Mouse (Mus musculus): ENCODE data around the gene Gm49380. TPM values are rescaled to one million over a fixed set of nuclear protein-coding genes. Genes with fewer than 3 reads are reported as not detected.

Gene Gm49380
- polyA plus RNA-seq, 1 experiment from 2014 or later: 0.12 TPM

- Histone ChIP-seq H3K4me2 (ENCODE audit: low read depth, low read length) (no peak overlapping the region), H3K9me3 (ENCODE audit: control insufficient read depth, low read length) (no peaks in the 10 kb centered on the region), H3K4me1 (ENCODE audit: control insufficient read depth, insufficient read depth, low read length) (peaks cover 13% of the 10 kb centered on the region), H3K9ac (ENCODE audit: low read depth, low read length) (no peak overlapping the region), H3K36me3 (ENCODE audit: control insufficient read depth, insufficient read depth, low read length) (no peaks in the 10 kb centered on the region), H3K27me3 (replicated peaks; ENCODE audit: control insufficient read depth, insufficient read depth, low read length) (peaks cover 22% of the 10 kb centered on the region), H3K4me3 (ENCODE audit: low read length) (no peak overlapping the region), H3K27ac (ENCODE audit: low read length) (no peak overlapping the region)
- ATAC-seq: no peak
- WGBS: 81% methylated on average over 1 of the region's 1 CpGs
Observed at GRCm38 (mm10) chr9:44042396-44042680, 71.0 kb downstream of the Gm49380 start.

GRCm38 (mm10) chr9:44041511-44042395 lies 71.5 kb downstream of the Gm49380 start:
- H3K36me3 ChIP-seq (ENCODE audit: control insufficient read depth, insufficient read depth, low read length): no peaks in the 10 kb centered on the region
- H3K9me3 ChIP-seq (ENCODE audit: control insufficient read depth, low read length): no peaks in the 10 kb centered on the region
- no peak for ATAC-seq
- no peak overlapping the region for H3K4me3 ChIP-seq (ENCODE audit: low read length)
- 72% methylated on average over 7 of the region's 7 CpGs for WGBS
- H3K4me2 ChIP-seq (ENCODE audit: low read depth, low read length): no peak overlapping the region
- no peak overlapping the region for H3K27ac ChIP-seq (ENCODE audit: low read length)
- H3K4me1 ChIP-seq (ENCODE audit: control insufficient read depth, insufficient read depth, low read length): peaks cover 13% of the 10 kb centered on the region
- H3K9ac ChIP-seq (ENCODE audit: low read depth, low read length): no peak overlapping the region
- H3K27me3 ChIP-seq (replicated peaks; ENCODE audit: control insufficient read depth, insufficient read depth, low read length): peaks cover 22% of the 10 kb centered on the region

GRCm38 (mm10) chr9:44037106-44037505 lies 76.2 kb downstream of the Gm49380 start:
- Histone ChIP-seq H3K27ac (ENCODE audit: low read length) (no peak overlapping the region), H3K27me3 (replicated peaks; ENCODE audit: control insufficient read depth, insufficient read depth, low read length) (0 out of 2 replicates have a peak, but pooled peaks cover 4% of the 10 kb centered on the region), H3K9me3 (ENCODE audit: control insufficient read depth, low read length) (no peaks in the 10 kb centered on the region), H3K4me2 (ENCODE audit: low read depth, low read length) (no peak overlapping the region), H3K4me3 (ENCODE audit: low read length) (no peak overlapping the region), H3K36me3 (ENCODE audit: control insufficient read depth, insufficient read depth, low read length) (no peaks in the 10 kb centered on the region), H3K9ac (ENCODE audit: low read depth, low read length) (no peak overlapping the region), H3K4me1 (ENCODE audit: control insufficient read depth, insufficient read depth, low read length) (no peaks in the 10 kb centered on the region)
- no peak for ATAC-seq
- WGBS: 93% methylated on average over 5 of the region's 5 CpGs

GRCm38 (mm10) chr9:44033957-44034727 lies 79.2 kb downstream of the Gm49380 start:
- Histone ChIP-seq H3K9ac (ENCODE audit: low read depth, low read length) (no peak overlapping the region), H3K9me3 (ENCODE audit: control insufficient read depth, low read length) (no peaks in the 10 kb centered on the region), H3K4me3 (ENCODE audit: low read length) (no peak overlapping the region), H3K36me3 (ENCODE audit: control insufficient read depth, insufficient read depth, low read length) (no peaks in the 10 kb centered on the region), H3K27ac (ENCODE audit: low read length) (no peak overlapping the region), H3K4me2 (ENCODE audit: low read depth, low read length) (no peak overlapping the region), H3K27me3 (replicated peaks; ENCODE audit: control insufficient read depth, insufficient read depth, low read length) (no peaks in the 10 kb centered on the region), H3K4me1 (ENCODE audit: control insufficient read depth, insufficient read depth, low read length) (no peaks in the 10 kb centered on the region)
- ATAC-seq: no peak
- WGBS: 59% methylated on average over 13 of the region's 13 CpGs

- H3K9me3 ChIP-seq (ENCODE audit: control insufficient read depth, low read length): no peaks in the 10 kb centered on the region
- no peak overlapping the region for H3K4me3 ChIP-seq (ENCODE audit: low read length)
- 92% methylated on average over 5 of the region's 5 CpGs for WGBS
- no peak overlapping the region for H3K9ac ChIP-seq (ENCODE audit: low read depth, low read length)
- H3K4me1 ChIP-seq (ENCODE audit: control insufficient read depth, insufficient read depth, low read length): no peaks in the 10 kb centered on the region
- no peak overlapping the region for H3K27ac ChIP-seq (ENCODE audit: low read length)
- H3K36me3 ChIP-seq (ENCODE audit: control insufficient read depth, insufficient read depth, low read length): no peaks in the 10 kb centered on the region
- ATAC-seq: no peak
- H3K27me3 ChIP-seq (replicated peaks; ENCODE audit: control insufficient read depth, insufficient read depth, low read length): no peaks in the 10 kb centered on the region
- H3K4me2 ChIP-seq (ENCODE audit: low read depth, low read length): no peak overlapping the region
Observed at GRCm38 (mm10) chr9:44033317-44033716, 80.0 kb downstream of the Gm49380 start.

GRCm38 (mm10) chr9:44031946-44032345 lies 81.4 kb downstream of the Gm49380 start:
- 64% methylated on average over 4 of the region's 4 CpGs for WGBS
- no peaks in the 10 kb centered on the region for H3K9me3 ChIP-seq (ENCODE audit: control insufficient read depth, low read length)
- H3K4me2 ChIP-seq (ENCODE audit: low read depth, low read length): no peak overlapping the region
- no peak overlapping the region for H3K9ac ChIP-seq (ENCODE audit: low read depth, low read length)
- H3K4me3 ChIP-seq (ENCODE audit: low read length): no peak overlapping the region
- ATAC-seq: no peak
- no peaks in the 10 kb centered on the region for H3K27me3 ChIP-seq (replicated peaks; ENCODE audit: control insufficient read depth, insufficient read depth, low read length)
- no peak overlapping the region for H3K27ac ChIP-seq (ENCODE audit: low read length)
- H3K4me1 ChIP-seq (ENCODE audit: control insufficient read depth, insufficient read depth, low read length): no peaks in the 10 kb centered on the region
- H3K36me3 ChIP-seq (ENCODE audit: control insufficient read depth, insufficient read depth, low read length): no peaks in the 10 kb centered on the region

GRCm38 (mm10) chr9:44031079-44031478 lies 82.2 kb downstream of the Gm49380 start:
- no peak overlapping the region for H3K4me2 ChIP-seq (ENCODE audit: low read depth, low read length)
- 87% methylated on average over 5 of the region's 5 CpGs for WGBS
- no peaks in the 10 kb centered on the region for H3K36me3 ChIP-seq (ENCODE audit: control insufficient read depth, insufficient read depth, low read length)
- no peak overlapping the region for H3K4me3 ChIP-seq (ENCODE audit: low read length)
- ATAC-seq: no peak
- no peak overlapping the region for H3K27ac ChIP-seq (ENCODE audit: low read length)
- H3K27me3 ChIP-seq (replicated peaks; ENCODE audit: control insufficient read depth, insufficient read depth, low read length): no peaks in the 10 kb centered on the region
- H3K9ac ChIP-seq (ENCODE audit: low read depth, low read length): no peak overlapping the region
- no peaks in the 10 kb centered on the region for H3K4me1 ChIP-seq (ENCODE audit: control insufficient read depth, insufficient read depth, low read length)
- H3K9me3 ChIP-seq (ENCODE audit: control insufficient read depth, low read length): no peaks in the 10 kb centered on the region

GRCm38 (mm10) chr9:44030646-44031045 lies 82.7 kb downstream of the Gm49380 start:
- Histone ChIP-seq H3K27ac (ENCODE audit: low read length) (no peak overlapping the region), H3K4me1 (ENCODE audit: control insufficient read depth, insufficient read depth, low read length) (no peaks in the 10 kb centered on the region), H3K36me3 (ENCODE audit: control insufficient read depth, insufficient read depth, low read length) (no peaks in the 10 kb centered on the region), H3K27me3 (replicated peaks; ENCODE audit: control insufficient read depth, insufficient read depth, low read length) (no peaks in the 10 kb centered on the region), H3K4me3 (ENCODE audit: low read length) (no peak overlapping the region), H3K4me2 (ENCODE audit: low read depth, low read length) (no peak overlapping the region), H3K9ac (ENCODE audit: low read depth, low read length) (no peak overlapping the region), H3K9me3 (ENCODE audit: control insufficient read depth, low read length) (no peaks in the 10 kb centered on the region)
- ATAC-seq: no peak
- WGBS: 93% methylated on average over 4 of the region's 4 CpGs

- Histone ChIP-seq H3K27me3 (replicated peaks; ENCODE audit: control insufficient read depth, insufficient read depth, low read length) (no peaks in the 10 kb centered on the region), H3K4me3 (ENCODE audit: low read length) (no peak overlapping the region), H3K9ac (ENCODE audit: low read depth, low read length) (no peak overlapping the region), H3K9me3 (ENCODE audit: control insufficient read depth, low read length) (no peaks in the 10 kb centered on the region), H3K4me2 (ENCODE audit: low read depth, low read length) (no peak overlapping the region), H3K27ac (ENCODE audit: low read length) (no peak overlapping the region), H3K4me1 (ENCODE audit: control insufficient read depth, insufficient read depth, low read length) (no peaks in the 10 kb centered on the region), H3K36me3 (ENCODE audit: control insufficient read depth, insufficient read depth, low read length) (no peaks in the 10 kb centered on the region)
- 39% methylated on average over 5 of the region's 5 CpGs for WGBS
- no peak for ATAC-seq
Observed at GRCm38 (mm10) chr9:44029580-44030236, 83.6 kb downstream of the Gm49380 start.

All from intestine, embryonic 16.5 days (tissue).